Mouse (Mus musculus) intestine, embryonic 14.5 days (tissue): Measurements from ENCODE around the gene Gm45711. TPM values are rescaled to one million over a fixed set of nuclear protein-coding genes. Genes with fewer than 3 reads are reported as not detected.

ENCODE experiments used
- ATAC-seq: fragments of 200-750 bp; cut with Nextera tagmentation; replicated peaks from 2 replicates; pipeline ENCODE4 v1.8.0; 2017; ENCODE audit warnings: low read depth, moderate number of reproducible peaks, moderate TSS enrichment, moderate library complexity; ENCODE audit not compliant: low FRiP score, low TSS enrichment
- DNase-seq: peaks from one replicate; pipeline ENCODE4 v3.0.0-alpha.2; 2018; ENCODE audit warnings: low spot score
- H3K27ac ChIP-seq: fragments of 300-500 bp; sonication (generic); 2 replicates; pipeline ENCODE4 v1.5.1; 2014; ENCODE audit warnings: low read depth, mild to moderate bottlenecking, control low read depth
- H3K27me3 ChIP-seq: fragments of 300-500 bp; sonication (generic); replicated peaks from 2 replicates; pipeline ENCODE4 v1.6.1; 2014; ENCODE audit warnings: low read length, control low read depth; ENCODE audit not compliant: control insufficient read depth, insufficient read depth
- H3K36me3 ChIP-seq: fragments of 300-500 bp; sonication (generic); 2 replicates; pipeline ENCODE4 v1.6.1; 2014; ENCODE audit warnings: low read length, control low read depth; ENCODE audit not compliant: control insufficient read depth, insufficient read depth
- H3K4me1 ChIP-seq: fragments of 300-500 bp; sonication (generic); replicated peaks from 2 replicates; pipeline ENCODE4 v1.6.1; 2014; ENCODE audit warnings: low read length, control low read depth, mixed read lengths; ENCODE audit not compliant: control insufficient read depth, insufficient read depth
- H3K4me2 ChIP-seq: fragments of 300-500 bp; sonication (generic); 2 replicates; pipeline ENCODE4 v1.6.1; 2014; ENCODE audit warnings: low read length
- H3K4me3 ChIP-seq: fragments of 300-500 bp; sonication (generic); 2 replicates; pipeline ENCODE4 v1.5.1; 2014; ENCODE audit warnings: low read depth, low read length, control low read depth, mixed read lengths
- H3K9ac ChIP-seq: fragments of 300-500 bp; sonication (generic); 2 replicates; pipeline ENCODE4 v1.6.1; 2014; ENCODE audit warnings: mild to moderate bottlenecking, low read length
- H3K9me3 ChIP-seq: fragments of 300-500 bp; sonication (generic); 2 replicates; pipeline ENCODE4 v1.6.1; 2016; ENCODE audit warnings: low read length, control low read depth; ENCODE audit not compliant: control insufficient read depth
- WGBS: fragments of 180-500 bp; shearing (Covaris S2); extraction: QIAGEN DNeasy Blood & Tissue Kit; methylation state at CpG from one replicate; pipeline ENCODE4 v1.1.7; 2014; 5-methylcytosine and 5-hydroxymethylcytosine counted together
- polyA plus RNA-seq: library from polyadenylated mRNA; unstranded; fragments of >200 nt; fragmentation: Nextera tagmentation; extraction: Ambion mirVana; gene quantifications from 2 replicates; pipeline ENCODE4 v1.2.1, GENCODE M21; 2014

Gm45711 gene
- polyA plus RNA-seq, 1 experiment from 2014 or later, result not detected

GRCm38 (mm10) chr8:104342426-104342825 lies 32.5 kb upstream of the Gm45711 start:
- DNase-seq (no peak), ATAC-seq (no peak)
- WGBS, result 71% methylated on average over 5 of the region's 5 CpGs
- Histone ChIP-seq H3K36me3 (peaks cover 44% of the 10 kb centered on the region), H3K4me3 (no peak overlapping the region), H3K9ac (no peak overlapping the region), H3K9me3 (no peaks in the 10 kb centered on the region), H3K27me3 (no peaks in the 10 kb centered on the region), H3K4me2 (0 out of 2 replicates have a peak overlapping the region, but pooled peaks have one; percentile 0), H3K27ac (no peak overlapping the region), H3K4me1 (peaks cover 19% of the 10 kb centered on the region)

GRCm38 (mm10) chr8:104341678-104342077 lies 31.8 kb upstream of the Gm45711 start:
- Histone ChIP-seq H3K27me3 (no peaks in the 10 kb centered on the region), H3K4me1 (peaks cover 19% of the 10 kb centered on the region), H3K36me3 (peaks cover 36% of the 10 kb centered on the region), H3K9me3 (no peaks in the 10 kb centered on the region), H3K4me3 (peak overlapping the region; percentile 73), H3K27ac (peak overlapping the region; percentile 91), H3K9ac (peak overlapping the region; percentile 92; the same call in 1 of the 2 replicates), H3K4me2 (peak overlapping the region; percentile 66)
- DNase-seq (peak; percentile 59), ATAC-seq (no peak)
- 42% methylated on average over 6 of the region's 6 CpGs for WGBS

DNA sequence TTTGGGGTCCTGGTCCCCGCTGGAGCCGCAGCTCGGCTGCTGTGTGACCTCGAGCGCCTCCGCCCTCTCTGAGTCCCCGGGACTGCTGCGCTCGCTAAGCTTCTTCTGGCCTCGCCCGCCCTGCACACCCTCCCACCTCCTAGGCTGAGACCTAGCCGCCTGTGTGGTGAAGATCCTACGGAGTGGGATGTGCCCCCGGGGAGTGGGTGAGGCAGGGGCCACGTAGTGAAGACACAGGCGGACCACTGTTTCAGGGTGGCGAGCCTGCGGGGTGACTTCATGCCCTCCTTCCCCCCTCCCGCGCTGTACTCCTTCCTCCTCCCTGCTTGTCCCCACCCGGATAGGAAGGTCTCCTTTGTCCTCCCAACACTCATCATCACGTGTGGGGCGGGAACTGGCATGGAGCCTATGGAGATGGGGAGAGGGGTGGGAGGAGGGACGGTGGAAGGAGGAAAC lies 31.3 kb upstream of the Gm45711 start:
- peak overlapping the region; percentile 92 for H3K9ac ChIP-seq
- peak overlapping the region; percentile 91 for H3K27ac ChIP-seq
- no peaks in the 10 kb centered on the region for H3K9me3 ChIP-seq
- no peaks in the 10 kb centered on the region for H3K27me3 ChIP-seq
- peaks cover 31% of the 10 kb centered on the region for H3K36me3 ChIP-seq
- peak overlapping the region; percentile 66 for H3K4me2 ChIP-seq
- ATAC-seq (peak; percentile 76), DNase-seq (peak; percentile 89)
- H3K4me3 ChIP-seq, result peak overlapping the region; percentile 73
- peaks cover 19% of the 10 kb centered on the region for H3K4me1 ChIP-seq
- WGBS, result under 1% methylated on average over 24 of the region's 24 CpGs

- DNase-seq, result no peak
- Histone ChIP-seq H3K4me1 (peaks cover 19% of the 10 kb centered on the region), H3K4me3 (peak overlapping the region; percentile 73), H3K9me3 (no peaks in the 10 kb centered on the region), H3K27me3 (no peaks in the 10 kb centered on the region), H3K9ac (peak overlapping the region; percentile 92), H3K4me2 (peak overlapping the region; percentile 66), H3K36me3 (peaks cover 24% of the 10 kb centered on the region), H3K27ac (peak overlapping the region; percentile 91)
- ATAC-seq, result peak; percentile 81
- WGBS, result under 1% methylated on average over 54 of the region's 54 CpGs
Measured at GRCm38 (mm10) chr8:104340233-104341105, 30.6 kb upstream of the Gm45711 start.

- H3K9me3 ChIP-seq, result no peaks in the 10 kb centered on the region
- peaks cover 19% of the 10 kb centered on the region for H3K4me1 ChIP-seq
- 0% methylated on average over 6 of the region's 6 CpGs for WGBS
- H3K4me2 ChIP-seq, result peak overlapping the region; percentile 66
- ATAC-seq (no peak), DNase-seq (no peak)
- peaks cover 19% of the 10 kb centered on the region for H3K36me3 ChIP-seq
- H3K27me3 ChIP-seq, result no peaks in the 10 kb centered on the region
- H3K9ac ChIP-seq, result peak overlapping the region; percentile 92
- H3K4me3 ChIP-seq, result peak overlapping the region; percentile 73
- peak overlapping the region; percentile 91; the same call in 1 of the 2 replicates for H3K27ac ChIP-seq
Measured at GRCm38 (mm10) chr8:104339983-104340232, 30.0 kb upstream of the Gm45711 start.

- H3K27me3 ChIP-seq, result no peaks in the 10 kb centered on the region
- 15% methylated on average over 16 of the region's 18 CpGs for WGBS
- peaks cover 14% of the 10 kb centered on the region for H3K36me3 ChIP-seq
- H3K27ac ChIP-seq, result peak within 1 kb of the TSS; percentile 91
- H3K4me3 ChIP-seq, result peak within 1 kb of the TSS; percentile 73
- no peak for ATAC-seq
- peak within 1 kb of the TSS; percentile 92 for H3K9ac ChIP-seq
- H3K4me1 ChIP-seq, result peaks cover 19% of the 10 kb centered on the region
- peak within 1 kb of the TSS; percentile 66 for H3K4me2 ChIP-seq
- no peaks in the 10 kb centered on the region for H3K9me3 ChIP-seq
- no peak for DNase-seq
Measured at GRCm38 (mm10) chr8:104339229-104339982, 29.5 kb upstream of the Gm45711 start, which contains the start of gene Cmtm3. Gene Cmtm3 (plus strand): TSS chr8:104339410.

DNA sequence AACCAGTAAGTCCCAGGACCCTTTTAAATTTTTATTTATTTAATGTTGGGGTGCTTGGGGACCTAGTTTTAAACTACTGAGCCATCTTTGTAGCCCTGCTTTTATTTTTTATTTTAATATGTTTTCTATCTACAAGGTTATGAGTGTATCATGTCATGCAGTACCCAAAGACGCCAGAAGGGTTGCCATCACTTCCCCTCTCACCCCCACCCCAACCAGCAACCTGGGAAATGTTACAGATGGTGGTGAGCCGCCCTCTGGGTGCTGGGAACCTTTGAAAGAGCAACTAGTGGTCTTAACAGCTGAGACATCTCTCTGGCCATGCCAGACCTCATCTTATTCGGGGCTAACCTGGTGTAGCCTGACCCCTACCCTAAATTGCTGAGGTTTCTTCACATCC lies 28.0 kb upstream of the Gm45711 start:
- Histone ChIP-seq H3K4me1 (peaks cover 14% of the 10 kb centered on the region), H3K4me2 (no peak overlapping the region), H3K27me3 (no peaks in the 10 kb centered on the region), H3K9ac (no peak overlapping the region), H3K9me3 (no peaks in the 10 kb centered on the region), H3K27ac (no peak overlapping the region), H3K36me3 (peaks cover 6% of the 10 kb centered on the region; the same call in 1 of the 2 replicates), H3K4me3 (no peak overlapping the region)
- ATAC-seq (no peak), DNase-seq (no peak)
- 47% methylated on average over 3 of the region's 3 CpGs for WGBS

- H3K4me3 ChIP-seq, result no peak overlapping the region
- H3K4me1 ChIP-seq, result peaks cover 12% of the 10 kb centered on the region
- H3K36me3 ChIP-seq, result no peaks in the 10 kb centered on the region
- H3K9me3 ChIP-seq, result no peaks in the 10 kb centered on the region
- ATAC-seq, result no peak
- H3K27me3 ChIP-seq, result no peaks in the 10 kb centered on the region
- H3K9ac ChIP-seq, result no peak overlapping the region
- WGBS, result 89% methylated on average over 1 of the region's 1 CpGs
- no peak overlapping the region for H3K27ac ChIP-seq
- no peak overlapping the region for H3K4me2 ChIP-seq
- DNase-seq, result no peak
Measured at GRCm38 (mm10) chr8:104336806-104337205, 26.9 kb upstream of the Gm45711 start.
